20 mouse cellular contexts compared by ENCODE assay signal in the genomic region with DNA sequence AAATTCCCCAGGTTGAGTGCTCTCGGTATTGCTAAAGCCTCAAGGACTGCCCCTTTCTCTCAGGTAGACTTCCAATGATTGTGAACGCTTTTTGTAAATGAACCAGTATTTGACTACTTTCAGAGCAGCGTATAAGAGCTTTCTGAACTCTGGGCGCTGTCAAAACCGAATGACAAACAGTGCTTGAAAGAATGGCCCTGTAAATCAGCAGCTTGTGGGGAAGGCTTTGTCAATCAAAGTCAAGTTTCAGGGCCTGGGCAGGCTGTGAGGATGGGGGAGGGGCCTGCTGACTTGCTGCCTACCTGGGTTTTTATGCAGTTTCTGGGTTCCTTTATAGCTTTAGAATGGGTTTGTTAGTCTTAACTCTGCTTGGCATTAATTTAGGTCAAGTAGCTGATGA. TPM values are rescaled to one million over a fixed set of nuclear protein-coding genes. Genes with fewer than 3 reads are reported as not detected.
DNase-seq lines count a peak whose midpoint lies in the region; ATAC-seq lines count a peak whose summit lies in the region.
"Had no signal": no experiment of that assay in that cellular context is flagged by ENCODE, and none has a peak within 500 bp of the region (broad histone marks: within the 10 kb centered on the region; RNA-seq: fewer than 3 reads in every experiment).

No protein-coding gene starts in this region.

- H3K27me3 ChIP-seq in liver, embryonic 16.5 days (ENCODE audit: control insufficient read depth, insufficient read depth, low read depth, low read length) = no peaks in the 10 kb centered on the region
- no peaks in the 10 kb centered on the region for H3K27me3 ChIP-seq in liver, embryonic 11.5 days (replicated peaks; ENCODE audit: control insufficient read depth, insufficient read depth, low read length)
- H3K27me3 ChIP-seq in embryonic facial prominence, embryonic 11.5 days (ENCODE audit: control insufficient read depth, insufficient read depth, low read length) = no peaks in the 10 kb centered on the region
- H3K27me3 ChIP-seq: embryonic facial prominence, embryonic 12.5 days; forebrain, embryonic 13.5 days; heart, embryonic 15.5 days; Patski had no signal

- ATAC-seq in liver, embryonic 16.5 days (ENCODE audit: low read depth) = peak; percentile 21; the same call in 1 of the 2 replicates
- no peak for ATAC-seq in liver, embryonic 11.5 days (replicated peaks; ENCODE audit: low FRiP score)
- no peak for ATAC-seq in embryonic facial prominence, embryonic 11.5 days (replicated peaks; ENCODE audit: insufficient number of reproducible peaks, low FRiP score, low TSS enrichment, low read depth)
- ATAC-seq: forebrain, embryonic 13.5 days; hindbrain, embryonic 16.5 days; intestine, embryonic 16.5 days; Patski had no signal

- DNase-seq in liver, embryonic 11.5 days (ENCODE audit: low spot score) = no peak
- peak; percentile 70 for DNase-seq in ZHBTc4 (ENCODE audit: low read depth, low spot score)
- peak; percentile 17 for DNase-seq in embryonic facial prominence, embryonic 11.5 days (ENCODE audit: low spot score)
- peak; percentile 38 for DNase-seq in yolk sac, embryonic 10.5 days (ENCODE audit: low spot score)
- DNase-seq in retina, embryonic 14.5 days (ENCODE audit: low spot score) = no peak
- DNase-seq in adrenal gland, postnatal 4 days (ENCODE audit: low spot score in 2 of 2) = no peak
- DNase-seq: adrenal gland, postnatal 25 days; cerebellum, adult 8-10 months; gastrocnemius, postnatal 25 days; lung, adult 18-20 months; lung, postnatal 36 days; right cerebral cortex, postnatal 4 days had no signal

- no peaks in the 10 kb centered on the region for H3K36me3 ChIP-seq in liver, embryonic 16.5 days (ENCODE audit: control insufficient read depth, insufficient read depth)
- no peaks in the 10 kb centered on the region for H3K36me3 ChIP-seq in liver, embryonic 11.5 days (ENCODE audit: control insufficient read depth, insufficient read depth, low read length)
- no peaks in the 10 kb centered on the region for H3K36me3 ChIP-seq in embryonic facial prominence, embryonic 11.5 days (replicated peaks; ENCODE audit: control insufficient read depth, insufficient read depth, low read depth, low read length)
- H3K36me3 ChIP-seq: embryonic facial prominence, embryonic 12.5 days; heart, embryonic 15.5 days had no signal

- H3K9ac ChIP-seq in liver, embryonic 16.5 days (ENCODE audit: low read depth, low read length) = no peak overlapping the region
- H3K9ac ChIP-seq in liver, embryonic 11.5 days (ENCODE audit: low read depth, low read length) = no peak overlapping the region
- H3K9ac ChIP-seq in embryonic facial prominence, embryonic 11.5 days (replicated peaks; ENCODE audit: low read length) = no peak overlapping the region
- H3K9ac ChIP-seq: embryonic facial prominence, embryonic 12.5 days; forebrain, embryonic 13.5 days; heart, embryonic 15.5 days had no signal

- no peak overlapping the region for H3K4me2 ChIP-seq in liver, embryonic 16.5 days (ENCODE audit: low read depth, low read length)
- no peak overlapping the region for H3K4me2 ChIP-seq in liver, embryonic 11.5 days
- no peak overlapping the region for H3K4me2 ChIP-seq in embryonic facial prominence, embryonic 11.5 days (ENCODE audit: low read depth, low read length)
- H3K4me2 ChIP-seq: embryonic facial prominence, embryonic 12.5 days; forebrain, embryonic 13.5 days; heart, embryonic 15.5 days had no signal

- H3K27ac ChIP-seq in liver, embryonic 16.5 days (ENCODE audit: low read length) = no peak overlapping the region
- H3K27ac ChIP-seq in liver, embryonic 11.5 days (ENCODE audit: low read depth, low read length) = no peak overlapping the region
- no peak overlapping the region for H3K27ac ChIP-seq in embryonic facial prominence, embryonic 11.5 days (replicated peaks; ENCODE audit: low read depth, low read length)
- H3K27ac ChIP-seq: embryonic facial prominence, embryonic 12.5 days; forebrain, embryonic 13.5 days; heart, embryonic 15.5 days had no signal

- 24% methylated on average over 5 of the region's 5 CpGs for WGBS in liver, embryonic 16.5 days (ENCODE audit: insufficient replicate concordance)
- 18% methylated on average over 5 of the region's 5 CpGs for WGBS in liver, embryonic 11.5 days
- 21% methylated on average over 5 of the region's 5 CpGs for WGBS in embryonic facial prominence, embryonic 11.5 days

- no peaks in the 10 kb centered on the region for H3K4me1 ChIP-seq in liver, embryonic 16.5 days (ENCODE audit: control insufficient read depth, low read depth, low read length)
- H3K4me1 ChIP-seq in liver, embryonic 11.5 days (replicated peaks; ENCODE audit: control insufficient read depth, insufficient read depth, low read length) = no peaks in the 10 kb centered on the region
- H3K4me1 ChIP-seq in embryonic facial prominence, embryonic 11.5 days (ENCODE audit: control insufficient read depth, insufficient read depth, low read length) = no peaks in the 10 kb centered on the region
- H3K4me1 ChIP-seq: heart, embryonic 15.5 days had no signal

- H3K9me3 ChIP-seq in liver, embryonic 16.5 days (replicated peaks; ENCODE audit: control insufficient read depth, low read length) = no peaks in the 10 kb centered on the region
- H3K9me3 ChIP-seq in liver, embryonic 11.5 days (ENCODE audit: control insufficient read depth, low read length) = no peaks in the 10 kb centered on the region
- H3K9me3 ChIP-seq in embryonic facial prominence, embryonic 11.5 days (replicated peaks; ENCODE audit: control insufficient read depth, low read length) = no peaks in the 10 kb centered on the region
- H3K9me3 ChIP-seq: embryonic facial prominence, embryonic 12.5 days; forebrain, embryonic 13.5 days; heart, embryonic 15.5 days had no signal

- no peak overlapping the region for H3K4me3 ChIP-seq in liver, embryonic 16.5 days (ENCODE audit: low read depth, low read length)
- H3K4me3 ChIP-seq in liver, embryonic 11.5 days (ENCODE audit: low read depth, low read length) = no peak overlapping the region
- no peak overlapping the region for H3K4me3 ChIP-seq in embryonic facial prominence, embryonic 11.5 days (ENCODE audit: low read depth, low read length)
- H3K4me3 ChIP-seq: embryonic facial prominence, embryonic 12.5 days; erythroblast, embryonic 14.5 days; forebrain, embryonic 13.5 days; heart, embryonic 15.5 days had no signal

RNA-seq across cellular contexts. Expression of gene Fmnl2, which starts 56.1 kb away (rescaled TPM):
- 0.39 and 0.53 TPM in 2 replicates for polyA plus RNA-seq in liver, embryonic 16.5 days (2015; fragmentation: Nextera tagmentation; extraction: Ambion mirVana)
- 1.4 and 1.5 TPM in 2 replicates for polyA plus RNA-seq in liver, embryonic 11.5 days (2014; fragmentation: Nextera tagmentation; extraction: Ambion mirVana)
- polyA plus RNA-seq in embryonic facial prominence, embryonic 11.5 days (2014; fragmentation: Nextera tagmentation; extraction: Ambion mirVana) = 9.9 and 10.8 TPM in 2 replicates
- total RNA-seq in adrenal gland, postnatal 4 days (2021) = 10 to 100 TPM; 28.4 to 33.3 TPM
- polyA plus RNA-seq: erythroblast, embryonic 14.5 days had no signal

Comparison
In these comparisons a context has a peak if more than half of its experiments do, and no peak if none do; other contexts are left out.
1. DNase-seq: peak in ZHBTc4 (single experiment), embryonic facial prominence, embryonic 11.5 days (single experiment) and yolk sac, embryonic 10.5 days (single experiment); none in liver, embryonic 11.5 days (single experiment), retina, embryonic 14.5 days (single experiment) and adrenal gland, postnatal 4 days (0 of 2).